Mouse (Mus musculus) small intestine, adult 2 months (tissue): ENCODE measurements around the gene Them7.

Source experiments
- CTCF ChIP-seq: fragments of 200-500 bp; IDR thresholded peaks from 2 replicates; pipeline ENCODE4 v1.5.1; 2012; ENCODE audit warnings: low read depth, mild to moderate bottlenecking, control low read depth, inconsistent platforms, low read length, moderate library complexity, mixed read lengths; ENCODE audit not compliant: insufficient replicate concordance, insufficient read length; ENCODE audit errors: extremely low read depth
- POLR2A ChIP-seq: fragments of 200-500 bp; IDR thresholded peaks from 2 replicates; pipeline ENCODE4 v1.6.1; 2012; ENCODE audit warnings: low read depth, mild to moderate bottlenecking, control low read depth, inconsistent platforms, low read length, moderate library complexity

- TF ChIP-seq POLR2A (no peak), CTCF (no peak)
Measured at GRCm38 (mm10) chr2:105394375-105394774, 170.3 kb downstream of the Them7 start.
